Mouse (Mus musculus) liver, embryonic 13.5 days (tissue): ENCODE data around the gene Lmcd1. TPM values are rescaled to one million over a fixed set of nuclear protein-coding genes. Genes with fewer than 3 reads are reported as not detected.

Experiments used
- ATAC-seq: fragments of 200-750 bp; cut with Nextera tagmentation; 2 replicates; pipeline ENCODE4 v1.8.0; 2017; ENCODE audit warnings: low read depth, mild to moderate bottlenecking, moderate number of reproducible peaks, moderate library complexity
- DNase-seq: peaks from one replicate; pipeline ENCODE4 v3.0.0; 2022
- H3K27ac ChIP-seq: fragments of 300-500 bp; sonication (generic); 2 replicates; pipeline ENCODE4 v1.5.1; 2015; ENCODE audit warnings: moderate library complexity, mild to moderate bottlenecking, inconsistent platforms
- H3K27me3 ChIP-seq: fragments of 300-500 bp; sonication (generic); 2 replicates; pipeline ENCODE4 v1.6.1; 2015; ENCODE audit warnings: mild to moderate bottlenecking, inconsistent platforms
- H3K36me3 ChIP-seq: fragments of 300-500 bp; sonication (generic); 2 replicates; pipeline ENCODE4 v1.6.1; 2015; ENCODE audit warnings: mild to moderate bottlenecking, inconsistent platforms
- H3K4me1 ChIP-seq: fragments of 300-500 bp; sonication (generic); replicated peaks from 2 replicates; pipeline ENCODE4 v1.6.1; 2015; ENCODE audit warnings: inconsistent platforms
- H3K4me2 ChIP-seq: fragments of 300-500 bp; sonication (generic); 2 replicates; pipeline ENCODE4 v1.6.1; 2015; ENCODE audit warnings: inconsistent platforms, mild to moderate bottlenecking, moderate library complexity
- H3K4me3 ChIP-seq: fragments of 300-500 bp; sonication (generic); replicated peaks from 2 replicates; pipeline ENCODE4 v1.5.1; 2015; ENCODE audit warnings: mild to moderate bottlenecking, inconsistent platforms
- H3K9ac ChIP-seq: fragments of 300-500 bp; sonication (generic); 2 replicates; pipeline ENCODE4 v1.6.1; 2015; ENCODE audit warnings: mild to moderate bottlenecking, inconsistent platforms
- H3K9me3 ChIP-seq: fragments of 300-500 bp; sonication (generic); replicated peaks from 2 replicates; pipeline ENCODE4 v1.6.1; 2016; ENCODE audit warnings: inconsistent platforms
- WGBS: fragments of 180-500 bp; shearing (Covaris S2); methylation state at CpG from one replicate; pipeline ENCODE4 v1.1.7; 2015; ENCODE audit not compliant: insufficient replicate concordance; 5-methylcytosine and 5-hydroxymethylcytosine counted together
- polyA plus RNA-seq: library from polyadenylated mRNA; unstranded; fragments of >200 nt; fragmentation: Nextera tagmentation; extraction: Ambion mirVana; gene quantifications from 2 replicates; pipeline ENCODE4 v1.2.1, GENCODE M21; 2015

The Lmcd1 gene
- polyA plus RNA-seq, 1 experiment from 2014 or later: 1.6 TPM

- H3K4me2 ChIP-seq: no peak overlapping the region
- no peak for ATAC-seq
- 69% methylated on average over 1 of the region's 1 CpGs for WGBS
- H3K9me3 ChIP-seq: no peaks in the 10 kb centered on the region
- H3K9ac ChIP-seq: no peak overlapping the region
- H3K36me3 ChIP-seq: no peaks in the 10 kb centered on the region
- H3K4me1 ChIP-seq: no peaks in the 10 kb centered on the region
- DNase-seq: no peak
- no peak overlapping the region for H3K4me3 ChIP-seq
- H3K27me3 ChIP-seq: no peaks in the 10 kb centered on the region
- H3K27ac ChIP-seq: no peak overlapping the region
Measured at GRCm38 (mm10) chr6:112264321-112264720, 9.2 kb upstream of the Lmcd1 start.

- Histone ChIP-seq H3K36me3 (no peaks in the 10 kb centered on the region), H3K4me2 (no peak overlapping the region), H3K27ac (no peak overlapping the region), H3K9me3 (no peaks in the 10 kb centered on the region), H3K4me3 (no peak overlapping the region), H3K9ac (no peak overlapping the region), H3K4me1 (no peaks in the 10 kb centered on the region), H3K27me3 (no peaks in the 10 kb centered on the region)
- ATAC-seq (no peak), DNase-seq (no peak)
- 48% methylated on average over 1 of the region's 1 CpGs for WGBS
Measured at GRCm38 (mm10) chr6:112266631-112267030, 6.9 kb upstream of the Lmcd1 start.

- H3K9me3 ChIP-seq: no peaks in the 10 kb centered on the region
- H3K36me3 ChIP-seq: no peaks in the 10 kb centered on the region
- ATAC-seq: no peak
- WGBS: 76% methylated on average over 6 of the region's 6 CpGs
- H3K4me3 ChIP-seq: no peak overlapping the region
- H3K4me1 ChIP-seq: no peaks in the 10 kb centered on the region
- H3K27me3 ChIP-seq: peaks cover 6% of the 10 kb centered on the region; the same call in 1 of the 2 replicates
- no peak overlapping the region for H3K27ac ChIP-seq
- DNase-seq: no peak
- H3K9ac ChIP-seq: no peak overlapping the region
- no peak overlapping the region for H3K4me2 ChIP-seq
Measured at GRCm38 (mm10) chr6:112267661-112268357, 5.7 kb upstream of the Lmcd1 start.

- no peaks in the 10 kb centered on the region for H3K36me3 ChIP-seq
- 26% methylated on average over 9 of the region's 9 CpGs for WGBS
- DNase-seq (no peak), ATAC-seq (no peak)
- peak overlapping the region; percentile 29; the same call in 1 of the 2 replicates for H3K4me2 ChIP-seq
- no peak overlapping the region for H3K27ac ChIP-seq
- H3K9me3 ChIP-seq: no peaks in the 10 kb centered on the region
- H3K27me3 ChIP-seq: peaks cover 20% of the 10 kb centered on the region
- H3K4me3 ChIP-seq: no peak overlapping the region
- no peaks in the 10 kb centered on the region for H3K4me1 ChIP-seq
- H3K9ac ChIP-seq: no peak overlapping the region
Measured at GRCm38 (mm10) chr6:112274261-112275055, 900 bp downstream of the Lmcd1 start.

- H3K27me3 ChIP-seq: peaks cover 20% of the 10 kb centered on the region
- no peak overlapping the region for H3K4me3 ChIP-seq
- H3K9ac ChIP-seq: no peak overlapping the region
- no peaks in the 10 kb centered on the region for H3K9me3 ChIP-seq
- no peak overlapping the region for H3K27ac ChIP-seq
- no peak overlapping the region for H3K4me2 ChIP-seq
- no peak for ATAC-seq
- no peaks in the 10 kb centered on the region for H3K4me1 ChIP-seq
- H3K36me3 ChIP-seq: no peaks in the 10 kb centered on the region
- DNase-seq: no peak
- WGBS: 47% methylated on average over 6 of the region's 6 CpGs
Measured at GRCm38 (mm10) chr6:112275731-112276245, 2.2 kb downstream of the Lmcd1 start.

- DNase-seq (no peak), ATAC-seq (no peak)
Measured at GRCm38 (mm10) chr6:112278805-112279204, 5.2 kb downstream of the Lmcd1 start.

GRCm38 (mm10) chr6:112280161-112280560 is 6.6 kb downstream of the Lmcd1 start:
- Histone ChIP-seq H3K27ac (no peak overlapping the region), H3K9ac (no peak overlapping the region), H3K9me3 (no peaks in the 10 kb centered on the region), H3K4me2 (no peak overlapping the region), H3K4me1 (no peaks in the 10 kb centered on the region), H3K36me3 (no peaks in the 10 kb centered on the region), H3K4me3 (no peak overlapping the region), H3K27me3 (no peaks in the 10 kb centered on the region)
- DNase-seq: no peak
- WGBS: 77% methylated on average over 2 of the region's 2 CpGs
- ATAC-seq: no peak

More at GRCm38 (mm10) chr6:112278805-112279204, 5.2 kb downstream of the Lmcd1 start:
- H3K9ac ChIP-seq: no peak overlapping the region
- H3K36me3 ChIP-seq: no peaks in the 10 kb centered on the region
- no peak overlapping the region for H3K4me2 ChIP-seq
- no peaks in the 10 kb centered on the region for H3K4me1 ChIP-seq
- H3K4me3 ChIP-seq: no peak overlapping the region
- peaks cover 7% of the 10 kb centered on the region for H3K27me3 ChIP-seq
- 85% methylated on average over 1 of the region's 1 CpGs for WGBS
- H3K27ac ChIP-seq: no peak overlapping the region
- no peaks in the 10 kb centered on the region for H3K9me3 ChIP-seq

- H3K36me3 ChIP-seq: no peaks in the 10 kb centered on the region
- H3K27me3 ChIP-seq: no peaks in the 10 kb centered on the region
- H3K4me3 ChIP-seq: no peak overlapping the region
- no peaks in the 10 kb centered on the region for H3K9me3 ChIP-seq
- 48% methylated on average over 3 of the region's 3 CpGs for WGBS
- H3K4me1 ChIP-seq: no peaks in the 10 kb centered on the region
- ATAC-seq: no peak
- H3K27ac ChIP-seq: no peak overlapping the region
- DNase-seq: no peak
- no peak overlapping the region for H3K9ac ChIP-seq
- no peak overlapping the region for H3K4me2 ChIP-seq
Measured at GRCm38 (mm10) chr6:112280945-112281344, 7.4 kb downstream of the Lmcd1 start.

- H3K4me2 ChIP-seq: no peak overlapping the region
- no peak overlapping the region for H3K4me3 ChIP-seq
- H3K27ac ChIP-seq: no peak overlapping the region
- no peak overlapping the region for H3K9ac ChIP-seq
- H3K9me3 ChIP-seq: no peaks in the 10 kb centered on the region
- H3K36me3 ChIP-seq: no peaks in the 10 kb centered on the region
- ATAC-seq (no peak), DNase-seq (no peak)
- WGBS: 76% methylated on average over 2 of the region's 2 CpGs
- H3K27me3 ChIP-seq: no peaks in the 10 kb centered on the region
- H3K4me1 ChIP-seq: no peaks in the 10 kb centered on the region
Measured at GRCm38 (mm10) chr6:112281935-112282334, 8.4 kb downstream of the Lmcd1 start.

- 70% methylated on average over 2 of the region's 2 CpGs for WGBS
- no peaks in the 10 kb centered on the region for H3K27me3 ChIP-seq
Measured at GRCm38 (mm10) chr6:112284087-112284486, 10.5 kb downstream of the Lmcd1 start.

GRCm38 (mm10) chr6:112287671-112288070 is 14.1 kb downstream of the Lmcd1 start:
- H3K4me2 ChIP-seq: no peak overlapping the region
- H3K9ac ChIP-seq: no peak overlapping the region
- no peaks in the 10 kb centered on the region for H3K4me1 ChIP-seq
- no peak overlapping the region for H3K4me3 ChIP-seq
- no peak for ATAC-seq
- no peak for DNase-seq
- 66% methylated on average over 9 of the region's 9 CpGs for WGBS
- no peaks in the 10 kb centered on the region for H3K9me3 ChIP-seq
- no peaks in the 10 kb centered on the region for H3K36me3 ChIP-seq
- H3K27ac ChIP-seq: no peak overlapping the region
- H3K27me3 ChIP-seq: no peaks in the 10 kb centered on the region

More at GRCm38 (mm10) chr6:112284087-112284486, 10.5 kb downstream of the Lmcd1 start:
- H3K4me2 ChIP-seq: no peak overlapping the region
- ATAC-seq: no peak
- DNase-seq: no peak
- no peak overlapping the region for H3K9ac ChIP-seq
- H3K4me3 ChIP-seq: no peak overlapping the region
- H3K36me3 ChIP-seq: no peaks in the 10 kb centered on the region
- H3K9me3 ChIP-seq: no peaks in the 10 kb centered on the region
- H3K27ac ChIP-seq: no peak overlapping the region
- H3K4me1 ChIP-seq: no peaks in the 10 kb centered on the region
